Mouse (Mus musculus) MEL (cell line): Measurements from ENCODE around the gene Cdh13. TPM values are rescaled to one million over a fixed set of nuclear protein-coding genes. Genes with fewer than 3 reads are reported as not detected.

Source experiments
- DNase-seq: peaks from one replicate; pipeline ENCODE4 v3.0.0; 2011; ENCODE audit warnings: low read depth, low spot score
- H3K27ac ChIP-seq: 2 replicates; pipeline ENCODE4 v1.5.1; 2012; ENCODE audit warnings: low read depth, mild to moderate bottlenecking, control low read depth, low read length, moderate library complexity; ENCODE audit not compliant: control insufficient read depth
- H3K27me3 ChIP-seq, 2 experiments: fragments of 150-350 bp in 1 of 2; sonication (generic) in 1 of 2; 2 replicates each; pipeline ENCODE4 v1.6.1; 2012; ENCODE audit warnings: low read length in 2 of 2, mild to moderate bottlenecking in 2 of 2, improper control_type of control experiment in 1 of 2, moderate library complexity in 1 of 2; ENCODE audit not compliant: insufficient read depth in 2 of 2, control insufficient read depth in 1 of 2
- H3K36me3 ChIP-seq, 2 experiments: 2 replicates each; pipeline ENCODE4 v1.6.1; 2012 to 2014; ENCODE audit warnings: low read length in 2 of 2, improper control_type of control experiment in 1 of 2, inconsistent platforms in 1 of 2, mild to moderate bottlenecking in 1 of 2; ENCODE audit not compliant: insufficient read depth in 2 of 2, control insufficient read depth in 1 of 2
- H3K4me1 ChIP-seq, 2 experiments: fragments of 150-350 bp in 1 of 2; sonication (generic) in 1 of 2; 2 replicates each; pipeline ENCODE4 v1.6.1; 2012; ENCODE audit warnings: low read length in 2 of 2, improper control_type of control experiment in 1 of 2, mild to moderate bottlenecking in 1 of 2; ENCODE audit not compliant: insufficient read depth in 2 of 2, control insufficient read depth in 1 of 2
- H3K4me3 ChIP-seq, 2 experiments: fragments of 150-350 bp in 1 of 2; sonication (generic) in 1 of 2; 2 replicates each; pipeline ENCODE4 v1.5.1; 2012; ENCODE audit warnings: low read depth in 2 of 2, low read length in 2 of 2, mild to moderate bottlenecking in 2 of 2, moderate library complexity in 2 of 2, control low read depth in 1 of 2, improper control_type of control experiment in 1 of 2; ENCODE audit not compliant: control insufficient read depth in 1 of 2, insufficient read depth in 1 of 2
- H3K79me2 ChIP-seq: 2 replicates; pipeline ENCODE4 v1.6.1; 2012; ENCODE audit warnings: mild to moderate bottlenecking, low read length, moderate library complexity; ENCODE audit not compliant: control insufficient read depth, poor library complexity, insufficient read depth
- H3K9ac ChIP-seq: 2 replicates; pipeline ENCODE4 v1.6.1; 2012; ENCODE audit warnings: low read depth, mild to moderate bottlenecking, control low read depth, low read length, moderate library complexity; ENCODE audit not compliant: control insufficient read depth, poor library complexity, severe bottlenecking
- H3K9me3 ChIP-seq: fragments of 150-350 bp; sonication (generic); replicated peaks from 2 replicates; pipeline ENCODE4 v1.6.1; 2012; ENCODE audit warnings: mild to moderate bottlenecking, low read length, improper control_type of control experiment, moderate library complexity; ENCODE audit not compliant: insufficient read depth
- BHLHE40 ChIP-seq: IDR thresholded peaks from 2 replicates; pipeline ENCODE4 v1.6.1; 2012; ENCODE audit warnings: low read depth, mild to moderate bottlenecking, inconsistent platforms, low read length, improper control_type of control experiment, borderline replicate concordance
- CHD1 ChIP-seq: IDR thresholded peaks from 2 replicates; pipeline ENCODE4 v1.6.1; 2012; ENCODE audit warnings: low read depth, mild to moderate bottlenecking, inconsistent platforms, low read length, improper control_type of control experiment
- CHD2 ChIP-seq: IDR thresholded peaks from 2 replicates; pipeline ENCODE4 v1.6.1; 2011; ENCODE audit warnings: low read length, improper control_type of control experiment
- CTCF ChIP-seq, 3 experiments: IDR thresholded peaks in 2 of 3; conservative IDR thresholded peaks in 1 of 3; 2 replicates each; pipeline ENCODE4 v1.5.1; 2011 to 2012; ENCODE audit warnings: low read length in 3 of 3, low read depth in 2 of 3, mild to moderate bottlenecking in 2 of 3, improper control_type of control experiment in 1 of 3, inconsistent platforms in 1 of 3, mixed read lengths in 1 of 3, moderate library complexity in 1 of 3; ENCODE audit not compliant: control insufficient read depth in 1 of 3, insufficient read depth in 1 of 3, poor library complexity in 1 of 3, severe bottlenecking in 1 of 3
- E2F4 ChIP-seq: IDR thresholded peaks from 2 replicates; pipeline ENCODE4 v1.6.1; 2011; ENCODE audit warnings: low read depth, low read length, improper control_type of control experiment, borderline replicate concordance
- ELF1 ChIP-seq: IDR thresholded peaks from 2 replicates; pipeline ENCODE4 v1.6.1; 2014; ENCODE audit warnings: low read depth, mild to moderate bottlenecking, inconsistent platforms, low read length, improper control_type of control experiment, moderate library complexity
- GABPA ChIP-seq: IDR thresholded peaks from 2 replicates; pipeline ENCODE4 v1.6.1; 2012; ENCODE audit warnings: low read depth, mild to moderate bottlenecking, inconsistent platforms, low read length, improper control_type of control experiment, moderate library complexity
- GATA1 ChIP-seq: IDR thresholded peaks from 2 replicates; pipeline ENCODE4 v1.6.1; 2011; ENCODE audit warnings: low read depth, low read length, improper control_type of control experiment
- HCFC1 ChIP-seq: IDR thresholded peaks from 2 replicates; pipeline ENCODE4 v1.6.1; 2012; ENCODE audit warnings: low read depth, mild to moderate bottlenecking, inconsistent platforms, low read length, improper control_type of control experiment, moderate library complexity
- KAT2A ChIP-seq: conservative IDR thresholded peaks from 2 replicates; pipeline ENCODE4 v1.6.1; 2012; ENCODE audit warnings: low read depth, low read length, improper control_type of control experiment, inconsistent platforms
- MAX ChIP-seq: IDR thresholded peaks from 2 replicates; pipeline ENCODE4 v1.6.1; 2011; ENCODE audit warnings: low read length, improper control_type of control experiment
- MAZ ChIP-seq: IDR thresholded peaks from 2 replicates; pipeline ENCODE4 v1.6.1; 2012; ENCODE audit warnings: low read depth, mild to moderate bottlenecking, inconsistent platforms, low read length, improper control_type of control experiment
- MXI1 ChIP-seq: IDR thresholded peaks from 2 replicates; pipeline ENCODE4 v1.6.1; 2011; ENCODE audit warnings: mild to moderate bottlenecking, low read depth, low read length, improper control_type of control experiment
- NELFE ChIP-seq: IDR thresholded peaks from 2 replicates; pipeline ENCODE4 v1.6.1; 2011; ENCODE audit warnings: low read depth, low read length, improper control_type of control experiment
- POLR2A ChIP-seq, 2 experiments: IDR thresholded peaks; 2 replicates each; pipeline ENCODE4 v1.6.1; 2011 to 2012; ENCODE audit warnings: low read length in 2 of 2, mild to moderate bottlenecking in 2 of 2, control low read depth in 1 of 2, improper control_type of control experiment in 1 of 2, low read depth in 1 of 2, moderate library complexity in 1 of 2; ENCODE audit not compliant: control insufficient read depth in 1 of 2, insufficient read depth in 1 of 2, poor library complexity in 1 of 2
- POLR2AphosphoS2 ChIP-seq: IDR thresholded peaks from 2 replicates; pipeline ENCODE4 v1.6.1; 2011; ENCODE audit warnings: low read length, improper control_type of control experiment
- POLR2AphosphoS5 ChIP-seq: IDR thresholded peaks from 2 replicates; pipeline ENCODE4 v1.6.1; 2012; ENCODE audit warnings: low read depth, borderline replicate concordance, mild to moderate bottlenecking, inconsistent platforms, low read length, moderate library complexity, mixed read lengths
- RAD21 ChIP-seq: IDR thresholded peaks from 2 replicates; pipeline ENCODE4 v1.6.1; 2011; ENCODE audit warnings: mild to moderate bottlenecking, low read depth, low read length, improper control_type of control experiment
- RCOR1 ChIP-seq: IDR thresholded peaks from 2 replicates; pipeline ENCODE4 v1.6.1; 2012; ENCODE audit warnings: low read depth, mild to moderate bottlenecking, inconsistent platforms, low read length, improper control_type of control experiment
- SIN3A ChIP-seq: IDR thresholded peaks from 2 replicates; pipeline ENCODE4 v1.6.1; 2012; ENCODE audit warnings: low read length, improper control_type of control experiment, inconsistent platforms
- SMC3 ChIP-seq: IDR thresholded peaks from 2 replicates; pipeline ENCODE4 v1.6.1; 2011; ENCODE audit warnings: low read depth, low read length, improper control_type of control experiment
- TAL1 ChIP-seq: IDR thresholded peaks from 2 replicates; pipeline ENCODE4 v1.6.1; 2012; ENCODE audit warnings: mild to moderate bottlenecking, inconsistent platforms, low read length, moderate library complexity, mixed read lengths
- TCF12 ChIP-seq: IDR thresholded peaks from 2 replicates; pipeline ENCODE4 v1.6.1; 2014; ENCODE audit warnings: low read depth, mild to moderate bottlenecking, inconsistent platforms, low read length, improper control_type of control experiment, moderate library complexity
- UBTF ChIP-seq: IDR thresholded peaks from 2 replicates; pipeline ENCODE4 v1.6.1; 2012; ENCODE audit warnings: low read depth, mild to moderate bottlenecking, inconsistent platforms, low read length, improper control_type of control experiment, moderate library complexity, borderline replicate concordance; ENCODE audit not compliant: insufficient read depth
- USF2 ChIP-seq, 2 experiments: IDR thresholded peaks; 2 replicates each; pipeline ENCODE4 v1.6.1; 2011 to 2012; ENCODE audit warnings: improper control_type of control experiment in 2 of 2, low read length in 2 of 2, borderline replicate concordance in 1 of 2, inconsistent platforms in 1 of 2, low read depth in 1 of 2, mild to moderate bottlenecking in 1 of 2; ENCODE audit not compliant: insufficient read depth in 1 of 2
- ZC3H11A ChIP-seq: IDR thresholded peaks from 2 replicates; pipeline ENCODE4 v1.6.1; 2012; ENCODE audit warnings: low read depth, mild to moderate bottlenecking, inconsistent platforms, low read length, improper control_type of control experiment
- ZNF384 ChIP-seq: IDR thresholded peaks from 2 replicates; pipeline ENCODE4 v1.6.1; 2012; ENCODE audit warnings: low read depth, mild to moderate bottlenecking, inconsistent platforms, low read length, improper control_type of control experiment
- polyA plus RNA-seq, 2 experiments: library from polyadenylated mRNA; stranded (reverse) in 1 of 2; unstranded in 1 of 2; fragments of >175 nt in 1 of 2; fragments of >200 nt in 1 of 2; gene quantifications; 2 replicates each; pipeline versions ENCODE4 v1.2.1 to v1.2.4; 2012; ENCODE audit warnings: low replicate concordance in 2 of 2, low read depth in 1 of 2; ENCODE audit not compliant: insufficient read length in 2 of 2, insufficient read depth in 1 of 2, missing spikeins in 1 of 2
- total RNA-seq: library from RNA; depleted of rRNA; stranded (reverse); fragments of 300-350 nt; gene quantifications from 2 replicates; pipeline ENCODE4 v1.2.3, GENCODE M21; 2012

The Cdh13 gene
- total and polyA plus RNA-seq, 3 experiments = not detected

GRCm38 (mm10) chr8:119004821-119005220 is 721.3 kb downstream of the Cdh13 start:
- H3K9me3 ChIP-seq = no peaks in the 10 kb centered on the region
- no peak for TF ChIP-seq SIN3A
- no peak for TF ChIP-seq POLR2A (IDR thresholded peaks at IDR 0.05; ENCODE audit: control insufficient read depth in 1 of 2, insufficient read depth in 1 of 2, low read depth in 1 of 2, low read length in 2 of 2, poor library complexity in 1 of 2)
- TF ChIP-seq RAD21 = no peak
- TF ChIP-seq HCFC1 = no peak
- no peak for TF ChIP-seq MAX
- TF ChIP-seq CTCF (IDR thresholded peaks at IDR 0.05 in 2 of 3, conservative IDR thresholded peaks at IDR 0.05 in 1 of 3; ENCODE audit: control insufficient read depth in 1 of 3, insufficient read depth in 1 of 3, low read depth in 2 of 3, low read length in 3 of 3, poor library complexity in 1 of 3, severe bottlenecking in 1 of 3) = no peak
- TF ChIP-seq MXI1 = no peak
- no peak for TF ChIP-seq RCOR1
- no peak for TF ChIP-seq NELFE
- no peak for TF ChIP-seq UBTF
- TF ChIP-seq GABPA = no peak
- TF ChIP-seq ZNF384 = no peak
- TF ChIP-seq KAT2A = no peak
- TF ChIP-seq SMC3 = no peak
- TF ChIP-seq CHD2 = no peak
- TF ChIP-seq ZC3H11A = no peak
- TF ChIP-seq E2F4 = no peak
- TF ChIP-seq USF2 (IDR thresholded peaks at IDR 0.05; ENCODE audit: borderline replicate concordance in 1 of 2, insufficient read depth in 1 of 2, low read depth in 1 of 2, low read length in 2 of 2) = no peak
- TF ChIP-seq ELF1 = no peak
- TF ChIP-seq GATA1 = no peak

DNA sequence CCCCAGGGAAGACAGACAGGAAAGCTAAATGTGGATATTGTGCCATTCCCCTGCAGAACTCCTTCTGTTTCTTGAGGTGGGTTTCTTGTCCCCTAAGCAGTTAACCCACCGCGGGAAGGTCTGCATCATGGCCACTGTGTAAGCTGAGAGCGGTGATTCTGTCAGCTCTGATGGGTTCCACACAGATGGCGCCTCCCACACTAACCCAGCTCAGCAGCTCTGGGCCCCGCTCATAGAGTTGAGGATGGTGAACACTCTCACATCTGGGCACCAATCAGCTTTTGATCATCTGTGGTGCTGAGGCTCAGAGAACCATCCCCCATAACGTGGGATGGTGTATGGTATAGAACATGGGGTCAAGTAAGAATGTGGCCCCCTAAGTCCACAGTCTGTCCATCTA is 735.1 kb downstream of the Cdh13 start:
- H3K9me3 ChIP-seq = no peaks in the 10 kb centered on the region
- TF ChIP-seq CHD1 (no peak), BHLHE40 (no peak), GATA1 (no peak), TCF12 (no peak), ELF1 (no peak), KAT2A (no peak), POLR2AphosphoS2 (no peak), TAL1 (no peak), CTCF (IDR thresholded peaks at IDR 0.05 in 2 of 3, conservative IDR thresholded peaks at IDR 0.05 in 1 of 3; ENCODE audit: control insufficient read depth in 1 of 3, insufficient read depth in 1 of 3, low read depth in 2 of 3, low read length in 3 of 3, poor library complexity in 1 of 3, severe bottlenecking in 1 of 3) (no peak), POLR2AphosphoS5 (no peak), SIN3A (no peak), MAZ (no peak)
- TF ChIP-seq, all 39 proteins: peak for 0

More at GRCm38 (mm10) chr8:119004821-119005220, 721.3 kb downstream of the Cdh13 start:
- Histone ChIP-seq H3K9ac (no peak overlapping the region), H3K4me1 (no peaks in the 10 kb centered on the region), H3K27ac (no peak overlapping the region), H3K79me2 (no peaks in the 10 kb centered on the region), H3K36me3 (no peaks in the 10 kb centered on the region), H3K4me3 (no peak overlapping the region), H3K27me3 (no peaks in the 10 kb centered on the region)
- no peak for DNase-seq

More for the DNA sequence above, 735.1 kb downstream of the Cdh13 start:
- no peaks in the 10 kb centered on the region for H3K36me3 ChIP-seq
- H3K27ac ChIP-seq = no peak overlapping the region
- no peak for DNase-seq
- no peak overlapping the region for H3K4me3 ChIP-seq
- no peaks in the 10 kb centered on the region for H3K4me1 ChIP-seq
- no peaks in the 10 kb centered on the region for H3K79me2 ChIP-seq
- no peaks in the 10 kb centered on the region for H3K27me3 ChIP-seq
- no peak overlapping the region for H3K9ac ChIP-seq
